Comparison of ENCODE assay signal across 23 mouse cellular contexts in genomic region chr6:29485951-29486350, GRCm38 (mm10). TPM values are rescaled to one million over a fixed set of nuclear protein-coding genes. Genes with fewer than 3 reads are reported as not detected.
DNase-seq lines count a peak whose midpoint lies in the region; ATAC-seq and TF ChIP-seq lines count a peak whose summit lies in the region.
"Had no signal": no experiment of that assay in that cellular context is flagged by ENCODE, and none has a peak within 500 bp of the region (broad histone marks: within the 10 kb centered on the region; RNA-seq: fewer than 3 reads in every experiment).

No protein-coding gene starts in this region.

- in situ Hi-C loops in CH12.LX (cut with MboI; ENCODE audit: low pct_ligation_motif_present, low pct_unique_long_range_greater_than_20kb, low sequenced_read_pairs): no loop called here

- H3K36me3 ChIP-seq in CH12.LX (replicated peaks in 1 of 2; ENCODE audit: control insufficient read depth in 1 of 2, insufficient read depth in 1 of 2, low read length in 1 of 2): no peaks in the 10 kb centered on the region
- H3K36me3 ChIP-seq in MEL (ENCODE audit: control insufficient read depth in 1 of 2, insufficient read depth in 2 of 2, low read length in 2 of 2): no peaks in the 10 kb centered on the region
- H3K36me3 ChIP-seq in forebrain, embryonic 13.5 days (ENCODE audit: poor library complexity, severe bottlenecking): no peaks in the 10 kb centered on the region
- H3K36me3 ChIP-seq: G1E had no signal

- dilution Hi-C loops in CH12.LX (cut with MboI; ENCODE audit: extremely low pct_ligation_motif_present, extremely low pct_unique_long_range_greater_than_20kb, low sequenced_read_pairs): no loop called here

- H3K9me3 ChIP-seq in CH12.LX (replicated peaks; ENCODE audit: low read length) (no peaks in the 10 kb centered on the region), MEL (replicated peaks; ENCODE audit: insufficient read depth, low read length) (no peaks in the 10 kb centered on the region)
- no peaks in the 10 kb centered on the region for H3K9me3 ChIP-seq in forebrain, embryonic 13.5 days (replicated peaks)
- H3K9me3 ChIP-seq: embryonic facial prominence, embryonic 10.5 days; embryonic facial prominence, embryonic 12.5 days; G1E had no signal

- H3K79me2 ChIP-seq in CH12.LX (replicated peaks; ENCODE audit: control insufficient read depth, extremely low read depth, insufficient read depth, poor library complexity, severe bottlenecking): no peaks in the 10 kb centered on the region
- no peaks in the 10 kb centered on the region for H3K79me2 ChIP-seq in MEL (ENCODE audit: control insufficient read depth, insufficient read depth, low read length, poor library complexity)

- H3K27me3 ChIP-seq in CH12.LX (replicated peaks) (peaks cover 65% of the 10 kb centered on the region), MEL (ENCODE audit: control insufficient read depth in 1 of 2, insufficient read depth in 2 of 2, low read length in 2 of 2) (no peaks in the 10 kb centered on the region)
- H3K27me3 ChIP-seq in forebrain, embryonic 13.5 days: peaks cover 19% of the 10 kb centered on the region
- no peaks in the 10 kb centered on the region for H3K27me3 ChIP-seq in cerebellum, adult 2 months (ENCODE audit: control insufficient read depth, insufficient read depth, low read length)

- DNase-seq in A20 (ENCODE audit: low read depth, low spot score) (peak; percentile 57), CH12.LX (ENCODE audit: extremely low read depth) (peak; percentile 25), MEL (ENCODE audit: low read depth, low spot score) (peak; percentile 64), ZHBTc4 (ENCODE audit: low read depth, low spot score) (peak; percentile 79)
- no peak for DNase-seq in spleen, postnatal 14 days (ENCODE audit: low spot score in 2 of 2)
- no peak for DNase-seq in cerebellum, adult 2 months
- DNase-seq: adrenal gland, adult 2 months; adrenal gland, postnatal 10 days; adrenal gland, postnatal 25 days; B cell, adult 2 months; cerebellum, adult 11 months; cerebellum, adult 18-20 months; cerebellum, adult 9-10 months; cerebellum, postnatal 25 days had no signal

- H3K4me3 ChIP-seq in CH12.LX (replicated peaks in 1 of 3; ENCODE audit: low read depth in 2 of 3, low read length in 2 of 3, poor library complexity in 1 of 3): no peak overlapping the region
- H3K4me3 ChIP-seq in MEL (ENCODE audit: control insufficient read depth in 1 of 2, insufficient read depth in 1 of 2, low read depth in 2 of 2, low read length in 2 of 2): no peak overlapping the region
- no peak overlapping the region for H3K4me3 ChIP-seq in forebrain, embryonic 13.5 days
- no peak overlapping the region for H3K4me3 ChIP-seq in cerebellum, adult 2 months (replicated peaks; ENCODE audit: insufficient read depth, low read depth, low read length)

- 0 out of 2 replicates have a peak, but pooled peaks have one; percentile 21 for TF ChIP-seq POLR2A in CH12.LX (IDR thresholded peaks at IDR 0.05; ENCODE audit: low read depth, low read length)
- no peak for TF ChIP-seq POLR2A in MEL (IDR thresholded peaks at IDR 0.05; ENCODE audit: control insufficient read depth in 1 of 2, insufficient read depth in 1 of 2, low read depth in 1 of 2, low read length in 2 of 2, poor library complexity in 1 of 2)
- TF ChIP-seq POLR2A in cerebellum, adult 2 months (IDR thresholded peaks at IDR 0.05; ENCODE audit: borderline replicate concordance, insufficient read depth, low read length): no peak

- TF ChIP-seq EP300 in CH12.LX (IDR thresholded peaks at IDR 0.05; ENCODE audit: low read length) (no peak), MEL (IDR thresholded peaks at IDR 0.05; ENCODE audit: low read depth in 1 of 2, low read length in 2 of 2) (no peak)

- TF ChIP-seq CTCF in CH12.LX (conservative IDR thresholded peaks at IDR 0.05 in 1 of 2, IDR thresholded peaks at IDR 0.05 in 1 of 2; ENCODE audit: low read depth in 2 of 2, low read length in 2 of 2) (no peak), MEL (IDR thresholded peaks at IDR 0.05 in 2 of 3, conservative IDR thresholded peaks at IDR 0.05 in 1 of 3; ENCODE audit: control insufficient read depth in 1 of 3, insufficient read depth in 1 of 3, low read depth in 2 of 3, low read length in 3 of 3, poor library complexity in 1 of 3, severe bottlenecking in 1 of 3) (no peak)
- TF ChIP-seq CTCF in cerebellum, adult 2 months (IDR thresholded peaks at IDR 0.05; ENCODE audit: borderline replicate concordance, insufficient read depth, low read depth, low read length): no peak

- no peak for ATAC-seq in forebrain, embryonic 13.5 days
- ATAC-seq: CD4-positive, CD25-positive, alpha-beta regulatory T cell, adult 4 months had no signal

- no peak overlapping the region for H3K27ac ChIP-seq in CH12.LX (ENCODE audit: insufficient read depth, low read depth)
- H3K27ac ChIP-seq in MEL (ENCODE audit: control insufficient read depth, low read depth, low read length): no peak overlapping the region
- no peak overlapping the region for H3K27ac ChIP-seq in forebrain, embryonic 13.5 days
- H3K27ac ChIP-seq in cerebellum, adult 2 months (ENCODE audit: insufficient read depth, low read length): no peak overlapping the region
- H3K27ac ChIP-seq: embryonic facial prominence, embryonic 10.5 days; embryonic facial prominence, embryonic 12.5 days had no signal

- 58% methylated on average over 2 of the region's 2 CpGs for WGBS in forebrain, embryonic 13.5 days
- WGBS in cerebellum, adult 2 months: 68% methylated on average over 2 of the region's 2 CpGs

- H3K4me1 ChIP-seq in CH12.LX (ENCODE audit: control insufficient read depth in 1 of 2, insufficient read depth in 2 of 2): peaks cover 18 to 21% of the 10 kb centered on the region in 2 experiments
- H3K4me1 ChIP-seq in MEL (ENCODE audit: control insufficient read depth in 1 of 2, insufficient read depth in 2 of 2, low read length in 2 of 2): peaks cover 3 to 8% of the 10 kb centered on the region in 2 experiments; a peak in 3 of 4 replicates
- peaks cover 8% of the 10 kb centered on the region for H3K4me1 ChIP-seq in forebrain, embryonic 13.5 days
- H3K4me1 ChIP-seq in cerebellum, adult 2 months (ENCODE audit: control insufficient read depth, insufficient read depth, low read length): no peaks in the 10 kb centered on the region

- H3K9ac ChIP-seq in CH12.LX (ENCODE audit: insufficient read depth, low read depth) (no peak overlapping the region), MEL (ENCODE audit: control insufficient read depth, low read depth, low read length, poor library complexity, severe bottlenecking) (no peak overlapping the region)
- no peak overlapping the region for H3K9ac ChIP-seq in forebrain, embryonic 13.5 days
- H3K9ac ChIP-seq: embryonic facial prominence, embryonic 12.5 days had no signal

- no peak for TF ChIP-seq RAD21 in CH12.LX (IDR thresholded peaks at IDR 0.05; ENCODE audit: low read depth, low read length)
- no peak for TF ChIP-seq RAD21 in MEL (IDR thresholded peaks at IDR 0.05; ENCODE audit: low read depth, low read length)

- H3K4me2 ChIP-seq in CH12.LX (ENCODE audit: insufficient read depth, low read depth, poor library complexity, severe bottlenecking): 0 out of 2 replicates have a peak overlapping the region, but pooled peaks have one; percentile 44
- H3K4me2 ChIP-seq in forebrain, embryonic 13.5 days: no peak overlapping the region

RNA-seq across cellular contexts. Expression of gene Atp6v1fnb, which starts 14.7 kb away (rescaled TPM):
- total RNA-seq in CH12.LX (2012; rRNA removed) (0.21 TPM in 1 of 2 replicates, not detected in the other), CH12.LX (2014; rRNA removed) (not detected in 2 replicates), MEL (2012; rRNA removed) (not detected in 2 replicates)
- polyA plus RNA-seq in CH12.LX (2012; ENCODE audit: insufficient read length, low read depth) (not detected in 2 replicates), MEL (2012; ENCODE audit: insufficient read depth in 1 of 2, insufficient read length in 2 of 2, low read depth in 1 of 2, low replicate concordance in 2 of 2, missing spikeins in 1 of 2) (under 1 TPM in 1 of 2 experiments, not detected in 1; 0.13 TPM)
- polyA plus RNA-seq in forebrain, embryonic 13.5 days (2015; fragmentation: Nextera tagmentation; extraction: Ambion mirVana): 0.41 and 0.45 TPM in 2 replicates
- polyA plus RNA-seq in cerebellum, adult 2 months (2012; rRNA removed): 0.17 and 0.23 TPM in 2 replicates
- total RNA-seq: adrenal gland, postnatal 25 days had no signal
- polyA plus RNA-seq: adrenal gland, adult 2 months; CD4-positive, CD25-positive, alpha-beta regulatory T cell, adult 4 months; cortical plate, adult 2 months; embryonic facial prominence, embryonic 10.5 days; embryonic facial prominence, embryonic 14.5 days; forebrain, embryonic 16.5 days; frontal cortex, adult 2 months; G1E had no signal

RNA-seq across cellular contexts. Expression of gene Atp6v1f, which starts 18.4 kb away (rescaled TPM):
- 308 and 328 TPM in 2 replicates for total RNA-seq in CH12.LX (2012; rRNA removed)
- total RNA-seq in CH12.LX (2014; rRNA removed): 367 and 373 TPM in 2 replicates
- 230 and 251 TPM in 2 replicates for polyA plus RNA-seq in CH12.LX (2012; ENCODE audit: insufficient read length, low read depth)
- 289 and 312 TPM in 2 replicates for total RNA-seq in MEL (2012; rRNA removed)
- polyA plus RNA-seq in MEL (2012; ENCODE audit: insufficient read depth in 1 of 2, insufficient read length in 2 of 2, low read depth in 1 of 2, low replicate concordance in 2 of 2, missing spikeins in 1 of 2): 100 to 1,000 TPM in 1 of 2 experiments, not detected in 1; 349 TPM
- polyA plus RNA-seq in forebrain, embryonic 13.5 days (2015; fragmentation: Nextera tagmentation; extraction: Ambion mirVana): 289 and 294 TPM in 2 replicates
- 424 and 433 TPM in 2 replicates for polyA plus RNA-seq in cerebellum, adult 2 months (2012; rRNA removed)

RNA-seq across cellular contexts. Expression of gene Kcp, which starts 21.8 kb away (rescaled TPM):
- total RNA-seq in CH12.LX (2012; rRNA removed) (0.59 and 0.64 TPM in 2 replicates), CH12.LX (2014; rRNA removed) (not detected in 2 replicates), MEL (2012; rRNA removed) (1.0 and 1.3 TPM in 2 replicates)
- polyA plus RNA-seq in CH12.LX (2012; ENCODE audit: insufficient read length, low read depth) (0.49 and 0.51 TPM in 2 replicates), MEL (2012; ENCODE audit: insufficient read depth in 1 of 2, insufficient read length in 2 of 2, low read depth in 1 of 2, low replicate concordance in 2 of 2, missing spikeins in 1 of 2) (1 to 10 TPM in 1 of 2 experiments, not detected in 1; 6.9 TPM)
- polyA plus RNA-seq in forebrain, embryonic 13.5 days (2015; fragmentation: Nextera tagmentation; extraction: Ambion mirVana): 6.3 and 8.0 TPM in 2 replicates
- 3.7 and 4.9 TPM in 2 replicates for polyA plus RNA-seq in cerebellum, adult 2 months (2012; rRNA removed)

RNA-seq across cellular contexts. Expression of gene Irf5, which starts 40.5 kb away (rescaled TPM):
- 134 and 152 TPM in 2 replicates for total RNA-seq in CH12.LX (2012; rRNA removed)
- 158 and 159 TPM in 2 replicates for total RNA-seq in CH12.LX (2014; rRNA removed)
- polyA plus RNA-seq in CH12.LX (2012; ENCODE audit: insufficient read length, low read depth): 134 and 144 TPM in 2 replicates
- 8.2 and 9.7 TPM in 2 replicates for total RNA-seq in MEL (2012; rRNA removed)
- polyA plus RNA-seq in MEL (2012; ENCODE audit: insufficient read depth in 1 of 2, insufficient read length in 2 of 2, low read depth in 1 of 2, low replicate concordance in 2 of 2, missing spikeins in 1 of 2): 10 to 100 TPM in 1 of 2 experiments, not detected in 1; 13.3 TPM
- 1.0 and 1.2 TPM in 2 replicates for polyA plus RNA-seq in forebrain, embryonic 13.5 days (2015; fragmentation: Nextera tagmentation; extraction: Ambion mirVana)
- polyA plus RNA-seq in cerebellum, adult 2 months (2012; rRNA removed): 2.0 TPM in 2 replicates

RNA-seq across cellular contexts. Expression of gene Flnc, which starts 52.9 kb away (rescaled TPM):
- total RNA-seq in CH12.LX (2012; rRNA removed) (0.71 and 0.76 TPM in 2 replicates), CH12.LX (2014; rRNA removed) (0.22 and 0.24 TPM in 2 replicates), MEL (2012; rRNA removed) (0.26 and 0.27 TPM in 2 replicates)
- polyA plus RNA-seq in CH12.LX (2012; ENCODE audit: insufficient read length, low read depth) (0.56 and 0.60 TPM in 2 replicates), MEL (2012; ENCODE audit: insufficient read depth in 1 of 2, insufficient read length in 2 of 2, low read depth in 1 of 2, low replicate concordance in 2 of 2, missing spikeins in 1 of 2) (under 1 TPM in 1 of 2 experiments, not detected in 1; 0.31 TPM)
- 1.5 and 1.6 TPM in 2 replicates for polyA plus RNA-seq in forebrain, embryonic 13.5 days (2015; fragmentation: Nextera tagmentation; extraction: Ambion mirVana)
- 0.65 and 0.72 TPM in 2 replicates for polyA plus RNA-seq in cerebellum, adult 2 months (2012; rRNA removed)
- polyA plus RNA-seq: CD4-positive, CD25-positive, alpha-beta regulatory T cell, adult 4 months had no signal

Comparison
In these comparisons a context has a peak if more than half of its experiments do, and no peak if none do; other contexts are left out.
1. DNase-seq: peak in A20 (single experiment), CH12.LX (single experiment), MEL (single experiment) and ZHBTc4 (single experiment); none in spleen, postnatal 14 days (0 of 2) and cerebellum, adult 2 months (0 of 2).